Mouse (Mus musculus) adrenal gland (tissue): ENCODE measurements at regions not wholly inside any gene's neighbourhood (a gene's known extent, or its start where the extent isn't known, plus 50 kb on each side); places are given as distances from the start of the nearest gene placed in this dataset.

Source experiments
- intact Hi-C: fragments of 180-260 bp; cut with DNase I; formaldehyde crosslinking; loops from one replicate; pipeline ENCODE4 v1.15.1; 2025

GRCm38 (mm10) chr1:69212896-69213500, 105.1 kb upstream of the Erbb4 start:
- intact Hi-C loops, result no loop called here

GRCm38 (mm10) chr1:69202745-69203144, 94.9 kb upstream of the Erbb4 start:
- intact Hi-C loops, result no loop called here

- intact Hi-C loops, result no loop called here
Measured at GRCm38 (mm10) chr1:69165202-69165601, 57.3 kb upstream of the Erbb4 start.
